Mouse (Mus musculus): ENCODE results near the gene Kifap3.

Gene Kifap3

GRCm38 (mm10) chr1:163929636-163930457 is 150.5 kb downstream of the Kifap3 start:
- no peaks in the 10 kb centered on the region for H3K27me3 ChIP-seq (ENCODE audit: insufficient read depth, low read length)
- H3K4me1 ChIP-seq (replicated peaks; ENCODE audit: low read depth, low read length), result peaks cover 32% of the 10 kb centered on the region
- H3K9me3 ChIP-seq (ENCODE audit: low read length), result no peaks in the 10 kb centered on the region
- peak overlapping the region; percentile 95 for H3K4me3 ChIP-seq (replicated peaks; ENCODE audit: low read length)
- TF ChIP-seq POU5F1 (IDR thresholded peaks at IDR 0.05; ENCODE audit: borderline replicate concordance, low read length) (no peak), CTCF (conservative IDR thresholded peaks at IDR 0.05; ENCODE audit: low read length) (no peak), NANOG (IDR thresholded peaks at IDR 0.05; ENCODE audit: borderline replicate concordance, low read length) (no peak)
- H3K36me3 ChIP-seq (ENCODE audit: insufficient read depth, low read length), result peaks cover 18% of the 10 kb centered on the region

GRCm38 (mm10) chr1:163930458-163930794 is 151.0 kb downstream of the Kifap3 start:
- Histone ChIP-seq H3K9me3 (ENCODE audit: low read length) (no peaks in the 10 kb centered on the region), H3K4me3 (replicated peaks; ENCODE audit: low read length) (peak overlapping the region; percentile 95), H3K36me3 (ENCODE audit: insufficient read depth, low read length) (peaks cover 24% of the 10 kb centered on the region), H3K4me1 (replicated peaks; ENCODE audit: low read depth, low read length) (peaks cover 32% of the 10 kb centered on the region), H3K27me3 (ENCODE audit: insufficient read depth, low read length) (no peaks in the 10 kb centered on the region)
- TF ChIP-seq POU5F1 (IDR thresholded peaks at IDR 0.05; ENCODE audit: borderline replicate concordance, low read length) (no peak), NANOG (IDR thresholded peaks at IDR 0.05; ENCODE audit: borderline replicate concordance, low read length) (no peak), CTCF (conservative IDR thresholded peaks at IDR 0.05; ENCODE audit: low read length) (no peak)

GRCm38 (mm10) chr1:163931801-163932200 is 152.4 kb downstream of the Kifap3 start:
- Histone ChIP-seq H3K36me3 (ENCODE audit: insufficient read depth, low read length) (peaks cover 38% of the 10 kb centered on the region), H3K4me3 (replicated peaks; ENCODE audit: low read length) (0 out of 2 replicates have a peak overlapping the region, but pooled peaks have one; percentile 95), H3K4me1 (replicated peaks; ENCODE audit: low read depth, low read length) (peaks cover 32% of the 10 kb centered on the region), H3K9me3 (ENCODE audit: low read length) (no peaks in the 10 kb centered on the region), H3K27me3 (ENCODE audit: insufficient read depth, low read length) (no peaks in the 10 kb centered on the region)
- TF ChIP-seq CTCF (conservative IDR thresholded peaks at IDR 0.05; ENCODE audit: low read length) (no peak), NANOG (IDR thresholded peaks at IDR 0.05; ENCODE audit: borderline replicate concordance, low read length) (no peak), POU5F1 (IDR thresholded peaks at IDR 0.05; ENCODE audit: borderline replicate concordance, low read length) (no peak)

GRCm38 (mm10) chr1:163934591-163934990 is 155.2 kb downstream of the Kifap3 start:
- TF ChIP-seq POU5F1 (IDR thresholded peaks at IDR 0.05; ENCODE audit: borderline replicate concordance, low read length) (no peak), CTCF (conservative IDR thresholded peaks at IDR 0.05; ENCODE audit: low read length) (no peak), NANOG (IDR thresholded peaks at IDR 0.05; ENCODE audit: borderline replicate concordance, low read length) (no peak)
- H3K36me3 ChIP-seq (ENCODE audit: insufficient read depth, low read length), result peaks cover 61% of the 10 kb centered on the region
- H3K9me3 ChIP-seq (ENCODE audit: low read length), result no peaks in the 10 kb centered on the region
- no peak overlapping the region for H3K4me3 ChIP-seq (replicated peaks; ENCODE audit: low read length)
- H3K4me1 ChIP-seq (replicated peaks; ENCODE audit: low read depth, low read length), result peaks cover 25% of the 10 kb centered on the region
- no peaks in the 10 kb centered on the region for H3K27me3 ChIP-seq (ENCODE audit: insufficient read depth, low read length)

GRCm38 (mm10) chr1:163942056-163942455 is 162.7 kb downstream of the Kifap3 start:
- Histone ChIP-seq H3K4me3 (replicated peaks; ENCODE audit: low read length) (no peak overlapping the region), H3K36me3 (ENCODE audit: insufficient read depth, low read length) (peaks cover 93% of the 10 kb centered on the region), H3K9me3 (ENCODE audit: low read length) (no peaks in the 10 kb centered on the region), H3K4me1 (replicated peaks; ENCODE audit: low read depth, low read length) (peaks cover 12% of the 10 kb centered on the region), H3K27me3 (ENCODE audit: insufficient read depth, low read length) (no peaks in the 10 kb centered on the region)
- TF ChIP-seq NANOG (IDR thresholded peaks at IDR 0.05; ENCODE audit: borderline replicate concordance, low read length), result no peak
- no peak for TF ChIP-seq CTCF (conservative IDR thresholded peaks at IDR 0.05; ENCODE audit: low read length)
- no peak for TF ChIP-seq POU5F1 (IDR thresholded peaks at IDR 0.05; ENCODE audit: borderline replicate concordance, low read length)

- no peaks in the 10 kb centered on the region for H3K27me3 ChIP-seq (ENCODE audit: insufficient read depth, low read length)
- H3K36me3 ChIP-seq (ENCODE audit: insufficient read depth, low read length), result peaks cover 99% of the 10 kb centered on the region
- TF ChIP-seq CTCF (conservative IDR thresholded peaks at IDR 0.05; ENCODE audit: low read length) (no peak), NANOG (IDR thresholded peaks at IDR 0.05; ENCODE audit: borderline replicate concordance, low read length) (no peak), POU5F1 (IDR thresholded peaks at IDR 0.05; ENCODE audit: borderline replicate concordance, low read length) (no peak)
- H3K4me3 ChIP-seq (replicated peaks; ENCODE audit: low read length), result no peak overlapping the region
- H3K9me3 ChIP-seq (ENCODE audit: low read length), result no peaks in the 10 kb centered on the region
- H3K4me1 ChIP-seq (replicated peaks; ENCODE audit: low read depth, low read length), result no peaks in the 10 kb centered on the region
Measured at GRCm38 (mm10) chr1:163953396-163953795, 174.0 kb downstream of the Kifap3 start.

GRCm38 (mm10) chr1:163958036-163958435 is 178.7 kb downstream of the Kifap3 start:
- no peak overlapping the region for H3K4me3 ChIP-seq (replicated peaks; ENCODE audit: low read length)
- TF ChIP-seq POU5F1 (IDR thresholded peaks at IDR 0.05; ENCODE audit: borderline replicate concordance, low read length) (no peak), NANOG (IDR thresholded peaks at IDR 0.05; ENCODE audit: borderline replicate concordance, low read length) (no peak), CTCF (conservative IDR thresholded peaks at IDR 0.05; ENCODE audit: low read length) (no peak)
- no peaks in the 10 kb centered on the region for H3K4me1 ChIP-seq (replicated peaks; ENCODE audit: low read depth, low read length)

GRCm38 (mm10) chr1:163964008-163964689 is 184.8 kb downstream of the Kifap3 start:
- 0 out of 2 replicates have a peak, but pooled peaks cover under 1% of the 10 kb centered on the region for H3K4me1 ChIP-seq (replicated peaks; ENCODE audit: low read depth, low read length)
- H3K4me3 ChIP-seq (replicated peaks; ENCODE audit: low read length), result no peak overlapping the region
- peaks cover 77% of the 10 kb centered on the region for H3K36me3 ChIP-seq (ENCODE audit: insufficient read depth, low read length)
- TF ChIP-seq POU5F1 (IDR thresholded peaks at IDR 0.05; ENCODE audit: borderline replicate concordance, low read length) (no peak), NANOG (IDR thresholded peaks at IDR 0.05; ENCODE audit: borderline replicate concordance, low read length) (no peak), CTCF (conservative IDR thresholded peaks at IDR 0.05; ENCODE audit: low read length) (no peak)
- H3K9me3 ChIP-seq (ENCODE audit: low read length), result no peaks in the 10 kb centered on the region
- no peaks in the 10 kb centered on the region for H3K27me3 ChIP-seq (ENCODE audit: insufficient read depth, low read length)

More at GRCm38 (mm10) chr1:163958036-163958435, 178.7 kb downstream of the Kifap3 start:
- Histone ChIP-seq H3K9me3 (ENCODE audit: low read length) (no peaks in the 10 kb centered on the region), H3K36me3 (ENCODE audit: insufficient read depth, low read length) (peaks cover 91% of the 10 kb centered on the region), H3K27me3 (ENCODE audit: insufficient read depth, low read length) (no peaks in the 10 kb centered on the region)

Measured in E14TG2a.4 (cell line).